Mouse (Mus musculus): ENCODE measurements at regions not wholly inside any gene's neighbourhood (a gene's known extent, or its start where the extent isn't known, plus 50 kb on each side); places are given as distances from the start of the nearest gene placed in this dataset.
A peak's percentile ranks its signal among the peaks of the same experiment; 100 is the strongest.

- no peaks in the 10 kb centered on the region for H3K9me3 ChIP-seq (replicated peaks; ENCODE audit: control insufficient read depth, insufficient read depth, low read length, poor library complexity, severe bottlenecking)
- no peak overlapping the region for H3K4me3 ChIP-seq (ENCODE audit: low read depth, low read length)
- H3K27me3 ChIP-seq (ENCODE audit: control insufficient read depth, insufficient read depth, low read length, poor library complexity, severe bottlenecking), result no peaks in the 10 kb centered on the region
- H3K4me1 ChIP-seq (ENCODE audit: control insufficient read depth, insufficient read depth, low read length), result no peaks in the 10 kb centered on the region
- H3K27ac ChIP-seq (ENCODE audit: insufficient read depth, low read length), result no peak overlapping the region
- H3K36me3 ChIP-seq (ENCODE audit: control insufficient read depth, insufficient read depth, low read length, poor library complexity, severe bottlenecking), result no peaks in the 10 kb centered on the region
- TF ChIP-seq POLR2A (IDR thresholded peaks at IDR 0.05; ENCODE audit: insufficient read depth, low read length) (no peak), CTCF (IDR thresholded peaks at IDR 0.05; ENCODE audit: low read depth, low read length) (no peak), EP300 (IDR thresholded peaks at IDR 0.05; ENCODE audit: insufficient read depth, low read depth, low read length) (no peak)
- no peak overlapping the region for H3K9ac ChIP-seq (ENCODE audit: low read depth, poor library complexity, severe bottlenecking)
These were observed 79.1 kb downstream of the Ifi44 start for GRCm38 (mm10) chr3:151670628-151671027.

GRCm38 (mm10) chr3:151653298-151653697 lies 96.5 kb downstream of the Ifi44 start:
- Histone ChIP-seq H3K27ac (ENCODE audit: insufficient read depth, low read length) (no peak overlapping the region), H3K27me3 (ENCODE audit: control insufficient read depth, insufficient read depth, low read length, poor library complexity, severe bottlenecking) (no peaks in the 10 kb centered on the region), H3K4me3 (ENCODE audit: low read depth, low read length) (no peak overlapping the region), H3K9me3 (replicated peaks; ENCODE audit: control insufficient read depth, insufficient read depth, low read length, poor library complexity, severe bottlenecking) (no peaks in the 10 kb centered on the region), H3K36me3 (ENCODE audit: control insufficient read depth, insufficient read depth, low read length, poor library complexity, severe bottlenecking) (no peaks in the 10 kb centered on the region), H3K4me1 (ENCODE audit: control insufficient read depth, insufficient read depth, low read length) (no peaks in the 10 kb centered on the region), H3K9ac (ENCODE audit: low read depth, poor library complexity, severe bottlenecking) (no peak overlapping the region)
- no peak for TF ChIP-seq EP300 (IDR thresholded peaks at IDR 0.05; ENCODE audit: insufficient read depth, low read depth, low read length)
- TF ChIP-seq POLR2A (IDR thresholded peaks at IDR 0.05; ENCODE audit: insufficient read depth, low read length), result no peak
- TF ChIP-seq CTCF (IDR thresholded peaks at IDR 0.05; ENCODE audit: low read depth, low read length), result no peak

- Histone ChIP-seq H3K27ac (ENCODE audit: insufficient read depth, low read length) (no peak overlapping the region), H3K36me3 (ENCODE audit: control insufficient read depth, insufficient read depth, low read length, poor library complexity, severe bottlenecking) (no peaks in the 10 kb centered on the region), H3K9ac (ENCODE audit: low read depth, poor library complexity, severe bottlenecking) (no peak overlapping the region), H3K4me1 (ENCODE audit: control insufficient read depth, insufficient read depth, low read length) (no peaks in the 10 kb centered on the region), H3K9me3 (replicated peaks; ENCODE audit: control insufficient read depth, insufficient read depth, low read length, poor library complexity, severe bottlenecking) (no peaks in the 10 kb centered on the region), H3K27me3 (ENCODE audit: control insufficient read depth, insufficient read depth, low read length, poor library complexity, severe bottlenecking) (no peaks in the 10 kb centered on the region), H3K4me3 (ENCODE audit: low read depth, low read length) (no peak overlapping the region)
- TF ChIP-seq POLR2A (IDR thresholded peaks at IDR 0.05; ENCODE audit: insufficient read depth, low read length), result no peak
- no peak for TF ChIP-seq CTCF (IDR thresholded peaks at IDR 0.05; ENCODE audit: low read depth, low read length)
- no peak for TF ChIP-seq EP300 (IDR thresholded peaks at IDR 0.05; ENCODE audit: insufficient read depth, low read depth, low read length)
These were observed 98.2 kb downstream of the Ifi44 start for GRCm38 (mm10) chr3:151651524-151651923.

- Histone ChIP-seq H3K4me3 (ENCODE audit: low read depth, low read length) (no peak overlapping the region), H3K27ac (ENCODE audit: insufficient read depth, low read length) (no peak overlapping the region), H3K9me3 (replicated peaks; ENCODE audit: control insufficient read depth, insufficient read depth, low read length, poor library complexity, severe bottlenecking) (no peaks in the 10 kb centered on the region), H3K9ac (ENCODE audit: low read depth, poor library complexity, severe bottlenecking) (no peak overlapping the region), H3K4me1 (ENCODE audit: control insufficient read depth, insufficient read depth, low read length) (no peaks in the 10 kb centered on the region), H3K27me3 (ENCODE audit: control insufficient read depth, insufficient read depth, low read length, poor library complexity, severe bottlenecking) (no peaks in the 10 kb centered on the region), H3K36me3 (ENCODE audit: control insufficient read depth, insufficient read depth, low read length, poor library complexity, severe bottlenecking) (no peaks in the 10 kb centered on the region)
- no peak for TF ChIP-seq POLR2A (IDR thresholded peaks at IDR 0.05; ENCODE audit: insufficient read depth, low read length)
- peak; percentile 71 for TF ChIP-seq CTCF (IDR thresholded peaks at IDR 0.05; ENCODE audit: low read depth, low read length)
These were observed 102.1 kb downstream of the Ifi44 start for GRCm38 (mm10) chr3:151647637-151648036.

GRCm38 (mm10) chr3:151639431-151640111 lies 110.2 kb downstream of the Ifi44 start:
- TF ChIP-seq CTCF (IDR thresholded peaks at IDR 0.05; ENCODE audit: low read depth, low read length) (no peak), POLR2A (IDR thresholded peaks at IDR 0.05; ENCODE audit: insufficient read depth, low read length) (no peak), EP300 (IDR thresholded peaks at IDR 0.05; ENCODE audit: insufficient read depth, low read depth, low read length) (no peak)
- Histone ChIP-seq H3K9me3 (replicated peaks; ENCODE audit: control insufficient read depth, insufficient read depth, low read length, poor library complexity, severe bottlenecking) (no peaks in the 10 kb centered on the region), H3K27me3 (ENCODE audit: control insufficient read depth, insufficient read depth, low read length, poor library complexity, severe bottlenecking) (no peaks in the 10 kb centered on the region)

GRCm38 (mm10) chr3:151638326-151638725 lies 111.4 kb downstream of the Ifi44 start:
- no peaks in the 10 kb centered on the region for H3K9me3 ChIP-seq (replicated peaks; ENCODE audit: control insufficient read depth, insufficient read depth, low read length, poor library complexity, severe bottlenecking)
- no peaks in the 10 kb centered on the region for H3K36me3 ChIP-seq (ENCODE audit: control insufficient read depth, insufficient read depth, low read length, poor library complexity, severe bottlenecking)
- no peaks in the 10 kb centered on the region for H3K27me3 ChIP-seq (ENCODE audit: control insufficient read depth, insufficient read depth, low read length, poor library complexity, severe bottlenecking)
- no peak overlapping the region for H3K27ac ChIP-seq (ENCODE audit: insufficient read depth, low read length)
- no peak overlapping the region for H3K4me3 ChIP-seq (ENCODE audit: low read depth, low read length)
- H3K9ac ChIP-seq (ENCODE audit: low read depth, poor library complexity, severe bottlenecking), result no peak overlapping the region
- no peaks in the 10 kb centered on the region for H3K4me1 ChIP-seq (ENCODE audit: control insufficient read depth, insufficient read depth, low read length)
- TF ChIP-seq POLR2A (IDR thresholded peaks at IDR 0.05; ENCODE audit: insufficient read depth, low read length) (no peak), CTCF (IDR thresholded peaks at IDR 0.05; ENCODE audit: low read depth, low read length) (no peak), EP300 (IDR thresholded peaks at IDR 0.05; ENCODE audit: insufficient read depth, low read depth, low read length) (no peak)

More at GRCm38 (mm10) chr3:151639431-151640111, 110.2 kb downstream of the Ifi44 start:
- H3K4me3 ChIP-seq (ENCODE audit: low read depth, low read length), result no peak overlapping the region
- H3K27ac ChIP-seq (ENCODE audit: insufficient read depth, low read length), result no peak overlapping the region
- H3K36me3 ChIP-seq (ENCODE audit: control insufficient read depth, insufficient read depth, low read length, poor library complexity, severe bottlenecking), result no peaks in the 10 kb centered on the region
- H3K4me1 ChIP-seq (ENCODE audit: control insufficient read depth, insufficient read depth, low read length), result no peaks in the 10 kb centered on the region
- no peak overlapping the region for H3K9ac ChIP-seq (ENCODE audit: low read depth, poor library complexity, severe bottlenecking)

All from ES-Bruce4 (cell line).